Mouse (Mus musculus) heart, postnatal 10 days (tissue): ENCODE results near the gene Med19. TPM values are rescaled to one million over a fixed set of nuclear protein-coding genes. Genes with fewer than 3 reads are reported as not detected.

Experiments used
- total RNA-seq, 2 experiments: library from RNA; stranded (reverse); gene quantifications; 2 replicates each; pipeline ENCODE4 v1.2.3; 2021

Gene Med19
- total RNA-seq, 2 experiments from 2014 or later: 15.1 to 17.8 TPM

Other genes starting within 250 kb of the Med19 start
- gene Tfpi, start 201.6 kb upstream of the Med19 start, total RNA-seq: 10 to 100 TPM; 62.3 to 67.1 TPM
- 100 to 1,000 TPM; 126 to 129 TPM for gene Ctnnd1, start 27.6 kb upstream of the Med19 start, total RNA-seq
- not detected for gene Btbd18, start 19.3 kb upstream of the Med19 start, total RNA-seq
- gene Selenoh, start 7.6 kb upstream of the Med19 start, total RNA-seq: 10 to 100 TPM; 59.9 to 60.8 TPM
- gene Gm28635, start 361 bp upstream of the Med19 start, total RNA-seq: 10 to 100 TPM in 1 of 2 experiments, 1 to 10 TPM in 1; 9.6 to 11.7 TPM
- 100 to 1,000 TPM; 109 to 134 TPM for gene Tmx2, start 738 bp downstream of the Med19 start, total RNA-seq
- gene Zdhhc5, start 36.8 kb downstream of the Med19 start, total RNA-seq: 10 to 100 TPM; 66.4 to 72.4 TPM
- 1 to 10 TPM; 7.0 to 8.1 TPM for gene Clp1, start 48.9 kb downstream of the Med19 start, total RNA-seq
- gene Ypel4, start 55.7 kb downstream of the Med19 start, total RNA-seq: 1 to 10 TPM in 1 of 2 experiments, under 1 TPM in 1; 0.89 to 1.0 TPM
- 1 to 10 TPM; 3.1 to 3.9 TPM for gene Gm19426, start 65.3 kb downstream of the Med19 start, total RNA-seq
- gene Serping1, start 97.0 kb downstream of the Med19 start, total RNA-seq: 10 to 100 TPM; 59.2 to 60.4 TPM
- gene Ube2l6, start 120.4 kb downstream of the Med19 start, total RNA-seq: 10 to 100 TPM; 22.3 to 36.8 TPM
- gene Smtnl1, start 144.2 kb downstream of the Med19 start, total RNA-seq: under 1 TPM in 1 of 2 experiments, not detected in 1; 0.14 TPM
- gene Timm10, start 148.6 kb downstream of the Med19 start, total RNA-seq: 100 to 1,000 TPM; 122 to 124 TPM
- gene Slc43a1, start 160.4 kb downstream of the Med19 start, total RNA-seq: 1 to 10 TPM; 2.2 to 3.4 TPM
- gene Rtn4rl2, start 208.3 kb downstream of the Med19 start, total RNA-seq: 1 to 10 TPM; 4.0 to 8.0 TPM